Mouse (Mus musculus) liver, adult 2 months (tissue): Measurements from ENCODE around the gene Car10. TPM values are rescaled to one million over a fixed set of nuclear protein-coding genes. Genes with fewer than 3 reads are reported as not detected.

Experiments
- DNase-seq: peaks from one replicate; pipeline ENCODE4 v3.0.0-alpha.2; 2011; ENCODE audit warnings: low read depth, low spot score; ENCODE audit errors: extremely low read depth
- H3K27ac ChIP-seq: fragments of 200-500 bp; replicated peaks from 2 replicates; pipeline ENCODE4 v1.5.1; 2012; ENCODE audit warnings: low read depth, mild to moderate bottlenecking, control low read depth, inconsistent platforms, low read length; ENCODE audit not compliant: insufficient read depth
- H3K27me3 ChIP-seq: fragments of 200-500 bp; 2 replicates; pipeline ENCODE4 v1.6.1; 2012; ENCODE audit warnings: mild to moderate bottlenecking, moderate library complexity, low read length, inconsistent platforms; ENCODE audit not compliant: control insufficient read depth, insufficient read depth
- H3K36me3 ChIP-seq: fragments of 200-500 bp; 2 replicates; pipeline ENCODE4 v1.6.1; 2012; ENCODE audit warnings: low read length, inconsistent platforms; ENCODE audit not compliant: control insufficient read depth, insufficient read depth
- H3K4me1 ChIP-seq: fragments of 200-500 bp; 2 replicates; pipeline ENCODE4 v1.6.1; 2011; ENCODE audit warnings: low read length; ENCODE audit not compliant: control insufficient read depth, insufficient read depth
- H3K4me3 ChIP-seq: fragments of 200-500 bp; 2 replicates; pipeline ENCODE4 v1.5.1; 2011; ENCODE audit warnings: low read depth, mild to moderate bottlenecking, control low read depth, low read length, moderate library complexity; ENCODE audit not compliant: insufficient read depth
- H3K79me2 ChIP-seq: fragments of 200-500 bp; 2 replicates; pipeline ENCODE4 v1.6.1; 2012; ENCODE audit warnings: inconsistent platforms, mild to moderate bottlenecking, low read length, moderate library complexity; ENCODE audit not compliant: control insufficient read depth, insufficient read depth
- H3K9ac ChIP-seq: fragments of 200-500 bp; 2 replicates; pipeline ENCODE4 v1.6.1; 2012; ENCODE audit warnings: low read depth, mild to moderate bottlenecking, control low read depth, inconsistent platforms, low read length
- CTCF ChIP-seq: fragments of 200-500 bp; IDR thresholded peaks from 2 replicates; pipeline ENCODE4 v1.5.1; 2011; ENCODE audit warnings: low read depth, low read length, control low read depth
- POLR2A ChIP-seq: fragments of 200-500 bp; IDR thresholded peaks from 2 replicates; pipeline ENCODE4 v1.6.1; 2011; ENCODE audit warnings: low read length, control low read depth; ENCODE audit not compliant: insufficient read depth; ENCODE audit errors: extremely low read depth
- WGBS: fragments of 180-500 bp; shearing (Covaris S2); methylation state at CpG from one replicate; pipeline ENCODE4 v1.1.7; 2018; 5-methylcytosine and 5-hydroxymethylcytosine counted together
- polyA plus RNA-seq: library from polyadenylated mRNA; depleted of rRNA; stranded (reverse); fragments of >200 nt; gene quantifications from 2 replicates; pipeline ENCODE4 v1.2.3, GENCODE M21; 2012
- total RNA-seq: library from RNA; depleted of rRNA; stranded (reverse); fragments of >200 nt; gene quantifications from 2 replicates; pipeline ENCODE4 v1.2.3, GENCODE M21; 2014

Gene Car10
- total and polyA plus RNA-seq, 2 experiments, result not detected

DNA sequence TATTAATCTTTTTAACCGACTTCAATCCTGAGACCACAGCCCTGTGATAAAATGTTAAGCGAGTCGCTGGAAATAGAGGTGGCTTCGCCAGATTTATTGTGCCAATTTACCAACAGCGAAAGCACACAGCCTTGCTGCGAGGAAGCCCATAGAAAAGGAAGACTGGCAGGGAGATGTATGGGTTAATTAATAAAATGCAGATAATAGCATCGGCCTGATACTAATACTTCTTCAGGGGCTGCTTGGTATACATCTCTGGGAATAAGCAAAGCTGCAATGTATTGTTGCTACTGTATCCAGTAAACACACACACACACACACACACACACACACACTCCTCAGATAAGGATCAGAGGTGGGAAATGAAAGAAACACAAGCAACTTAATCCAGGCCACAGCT is 462.7 kb downstream of the Car10 start:
- Histone ChIP-seq H3K27me3 (no peaks in the 10 kb centered on the region), H3K27ac (no peak overlapping the region), H3K36me3 (no peaks in the 10 kb centered on the region), H3K79me2 (no peaks in the 10 kb centered on the region), H3K4me1 (no peaks in the 10 kb centered on the region), H3K9ac (no peak overlapping the region), H3K4me3 (no peak overlapping the region)
- WGBS, result 81% methylated on average over 7 of the region's 7 CpGs
- DNase-seq, result no peak
- TF ChIP-seq POLR2A, result no peak
- no peak for TF ChIP-seq CTCF

DNA sequence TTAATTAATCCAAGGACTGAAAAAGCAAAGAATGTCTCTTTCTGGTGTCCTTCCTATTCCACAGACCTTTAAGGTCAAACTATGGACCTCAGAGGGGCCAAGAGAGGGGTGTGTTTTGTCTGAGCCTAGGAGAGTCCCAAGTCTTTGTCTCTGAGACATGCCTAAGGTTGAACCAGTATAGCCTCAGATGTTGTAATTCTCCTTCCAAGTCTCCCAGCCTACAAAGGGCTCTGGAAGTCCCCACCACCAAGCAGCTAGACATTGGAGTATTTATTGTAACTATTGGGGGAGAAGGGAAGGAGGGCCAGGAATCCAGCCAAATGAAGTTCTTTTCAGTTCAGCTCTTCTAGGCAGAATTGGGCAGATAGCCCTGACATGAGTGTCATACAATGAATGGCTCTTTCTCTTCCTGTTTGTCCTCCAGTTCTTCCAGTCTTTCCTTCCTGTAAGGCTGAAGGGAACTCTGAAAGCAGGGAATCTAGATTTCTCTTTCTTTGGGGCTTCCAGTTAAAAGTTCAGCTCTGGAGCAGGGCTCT is 464.6 kb downstream of the Car10 start:
- H3K36me3 ChIP-seq, result no peaks in the 10 kb centered on the region
- H3K79me2 ChIP-seq, result no peaks in the 10 kb centered on the region
- H3K4me3 ChIP-seq, result no peak overlapping the region
- no peak for DNase-seq
- H3K4me1 ChIP-seq, result no peaks in the 10 kb centered on the region
- H3K27ac ChIP-seq, result no peak overlapping the region
- TF ChIP-seq POLR2A (no peak), CTCF (no peak)
- H3K9ac ChIP-seq, result no peak overlapping the region
- H3K27me3 ChIP-seq, result no peaks in the 10 kb centered on the region

DNA sequence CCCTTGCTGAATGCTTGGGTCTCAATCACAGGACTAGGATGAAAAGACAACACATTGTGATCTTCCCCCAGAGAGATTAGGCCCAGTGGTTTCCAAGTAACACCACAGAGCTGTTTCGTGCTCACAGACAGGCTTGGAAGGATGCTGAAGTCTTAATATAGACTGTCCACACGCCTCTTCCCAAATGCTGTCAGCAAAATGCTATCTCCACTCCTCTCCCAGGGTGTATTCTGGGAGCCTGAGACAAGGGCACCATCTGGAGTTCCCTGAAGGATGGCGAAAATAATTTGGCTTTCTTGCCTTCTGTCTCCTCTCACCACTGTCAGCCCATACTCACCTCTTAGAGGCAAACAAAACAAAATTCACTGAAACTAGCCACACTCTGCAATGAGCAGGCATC is 467.9 kb downstream of the Car10 start:
- no peaks in the 10 kb centered on the region for H3K4me1 ChIP-seq
- no peak overlapping the region for H3K27ac ChIP-seq
- no peaks in the 10 kb centered on the region for H3K79me2 ChIP-seq
- H3K27me3 ChIP-seq, result no peaks in the 10 kb centered on the region
- no peak overlapping the region for H3K4me3 ChIP-seq
- no peak for DNase-seq
- no peak overlapping the region for H3K9ac ChIP-seq
- no peaks in the 10 kb centered on the region for H3K36me3 ChIP-seq
- 73% methylated on average over 3 of the region's 3 CpGs for WGBS
- no peak for TF ChIP-seq POLR2A
- no peak for TF ChIP-seq CTCF

DNA sequence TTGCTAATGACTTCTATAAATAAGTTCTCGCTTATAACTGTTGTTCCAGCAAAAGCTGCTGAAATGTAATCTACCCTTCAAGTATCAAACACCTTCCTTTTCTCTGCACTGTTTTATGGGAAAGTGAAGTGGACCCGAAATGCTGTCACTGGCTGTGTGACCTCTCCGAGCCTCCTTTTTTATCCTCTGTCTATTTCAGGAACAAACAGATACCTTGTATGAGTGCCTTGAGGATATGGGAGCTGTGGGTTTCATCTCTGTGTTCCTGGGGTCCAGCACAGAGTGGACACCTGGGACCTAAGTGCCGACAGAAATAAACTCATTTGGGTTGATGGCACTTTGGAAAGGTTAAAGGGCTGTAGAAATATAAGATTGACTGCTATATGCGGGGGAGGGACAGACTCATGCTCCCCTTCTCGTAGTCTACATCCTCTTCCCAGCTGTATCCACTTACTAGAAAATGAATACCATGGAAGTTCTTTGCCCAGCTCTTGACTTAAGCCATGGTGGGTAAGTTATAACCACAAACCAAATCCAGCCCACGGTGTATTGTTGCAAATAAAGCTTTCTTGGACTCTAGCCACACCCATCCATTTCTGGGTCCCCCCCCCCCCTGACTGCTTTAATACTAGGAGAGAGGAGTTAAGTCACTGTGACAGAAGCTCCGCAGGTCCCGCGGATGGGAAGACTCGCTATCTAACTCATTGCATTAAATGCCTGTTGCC is 474.3 kb downstream of the Car10 start:
- H3K27ac ChIP-seq, result no peak overlapping the region
- no peak for DNase-seq
- no peaks in the 10 kb centered on the region for H3K36me3 ChIP-seq
- no peaks in the 10 kb centered on the region for H3K4me1 ChIP-seq
- TF ChIP-seq POLR2A (no peak), CTCF (no peak)
- WGBS, result 84% methylated on average over 11 of the region's 11 CpGs
- no peak overlapping the region for H3K4me3 ChIP-seq
- no peak overlapping the region for H3K9ac ChIP-seq
- no peaks in the 10 kb centered on the region for H3K79me2 ChIP-seq
- H3K27me3 ChIP-seq, result no peaks in the 10 kb centered on the region

DNA sequence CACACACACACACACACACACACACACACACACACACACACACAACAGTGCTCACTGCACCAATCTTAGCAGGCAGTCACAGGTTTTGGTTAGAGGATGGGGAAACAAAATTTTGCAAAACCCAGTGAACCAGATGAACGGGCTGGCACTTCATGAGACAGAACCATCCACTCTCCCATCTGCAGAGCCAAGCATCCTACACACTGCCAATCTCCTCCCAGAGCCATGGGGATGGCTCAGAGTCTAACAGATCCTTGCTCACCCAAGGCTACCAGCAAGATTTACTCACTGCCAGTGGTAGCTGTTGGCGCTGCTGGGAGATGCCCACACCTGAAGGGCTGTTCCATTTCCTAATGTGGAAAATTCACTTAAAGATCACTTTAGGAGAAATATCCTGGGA is 479.6 kb downstream of the Car10 start:
- Histone ChIP-seq H3K27ac (no peak overlapping the region), H3K9ac (no peak overlapping the region), H3K79me2 (no peaks in the 10 kb centered on the region), H3K36me3 (no peaks in the 10 kb centered on the region), H3K4me3 (no peak overlapping the region), H3K4me1 (no peaks in the 10 kb centered on the region), H3K27me3 (no peaks in the 10 kb centered on the region)
- no peak for TF ChIP-seq CTCF
- no peak for TF ChIP-seq POLR2A
- no peak for DNase-seq
- 88% methylated on average over 2 of the region's 2 CpGs for WGBS

DNA sequence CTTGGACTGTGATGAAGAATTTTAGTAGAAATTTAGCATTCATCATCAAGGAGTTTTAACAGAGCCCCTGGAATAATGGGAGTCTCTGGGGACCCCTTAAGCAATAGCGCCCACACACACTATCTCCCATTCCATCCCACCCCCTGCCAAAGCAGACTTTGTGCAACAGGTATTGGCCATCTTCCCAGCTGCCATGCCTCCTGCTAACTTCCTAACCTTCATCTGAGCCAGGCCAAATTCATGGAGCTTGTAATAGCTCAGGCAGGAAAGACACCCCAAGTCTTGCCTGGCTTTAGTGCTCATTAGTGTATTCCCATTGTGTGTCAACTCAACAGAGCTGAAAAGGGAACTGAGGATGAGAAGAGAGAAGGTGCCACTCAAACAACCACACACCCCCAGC is 481.8 kb downstream of the Car10 start:
- DNase-seq, result no peak
- TF ChIP-seq CTCF (no peak), POLR2A (no peak)
- no peaks in the 10 kb centered on the region for H3K79me2 ChIP-seq
- H3K27ac ChIP-seq, result no peak overlapping the region
- no peaks in the 10 kb centered on the region for H3K27me3 ChIP-seq
- no peak overlapping the region for H3K9ac ChIP-seq
- H3K4me1 ChIP-seq, result no peaks in the 10 kb centered on the region
- no peaks in the 10 kb centered on the region for H3K36me3 ChIP-seq
- H3K4me3 ChIP-seq, result no peak overlapping the region
- 92% methylated on average over 1 of the region's 1 CpGs for WGBS
